Mouse (Mus musculus) embryonic facial prominence, embryonic 11.5 days (tissue): ENCODE data around the gene Med17. TPM values are rescaled to one million over a fixed set of nuclear protein-coding genes. Genes with fewer than 3 reads are reported as not detected.
A peak's percentile ranks its signal among the peaks of the same experiment; 100 is the strongest.

Experiments used
- ATAC-seq: fragments of 200-750 bp; cut with Nextera tagmentation; replicated peaks from 2 replicates; pipeline ENCODE4 v1.8.0; 2017; ENCODE audit warnings: low read depth; ENCODE audit not compliant: insufficient number of reproducible peaks, low FRiP score, low TSS enrichment
- DNase-seq: peaks from one replicate; pipeline ENCODE4 v3.0.0-alpha.2; 2015; ENCODE audit warnings: low spot score
- H3K27ac ChIP-seq: fragments of 300-500 bp; sonication (generic); replicated peaks from 2 replicates; pipeline ENCODE4 v1.5.1; 2014; ENCODE audit warnings: mild to moderate bottlenecking, low read depth, low read length, control low read depth
- H3K27me3 ChIP-seq: fragments of 300-500 bp; sonication (generic); 2 replicates; pipeline ENCODE4 v1.6.1; 2014; ENCODE audit warnings: mild to moderate bottlenecking, low read length, moderate library complexity, mixed read lengths; ENCODE audit not compliant: control insufficient read depth, insufficient read depth
- H3K36me3 ChIP-seq: fragments of 300-500 bp; sonication (generic); replicated peaks from 2 replicates; pipeline ENCODE4 v1.6.1; 2014; ENCODE audit warnings: low read depth, mild to moderate bottlenecking, low read length, moderate library complexity, mixed read lengths; ENCODE audit not compliant: control insufficient read depth, insufficient read depth
- H3K4me1 ChIP-seq: fragments of 300-500 bp; sonication (generic); 2 replicates; pipeline ENCODE4 v1.6.1; 2014; ENCODE audit warnings: low read length, mixed read lengths; ENCODE audit not compliant: control insufficient read depth, insufficient read depth
- H3K4me2 ChIP-seq: fragments of 300-500 bp; sonication (generic); 2 replicates; pipeline ENCODE4 v1.6.1; 2014; ENCODE audit warnings: low read depth, mild to moderate bottlenecking, control low read depth, low read length, moderate library complexity
- H3K4me3 ChIP-seq: fragments of 300-500 bp; sonication (generic); 2 replicates; pipeline ENCODE4 v1.5.1; 2014; ENCODE audit warnings: low read depth, low read length, control low read depth
- H3K9ac ChIP-seq: fragments of 300-500 bp; sonication (generic); replicated peaks from 2 replicates; pipeline ENCODE4 v1.6.1; 2014; ENCODE audit warnings: mild to moderate bottlenecking, control low read depth, low read length
- H3K9me3 ChIP-seq: fragments of 300-500 bp; sonication (generic); replicated peaks from 2 replicates; pipeline ENCODE4 v1.6.1; 2016; ENCODE audit warnings: mild to moderate bottlenecking, low read length, inconsistent platforms, mixed read lengths; ENCODE audit not compliant: control insufficient read depth
- WGBS: fragments of 180-500 bp; shearing (Covaris S2); extraction: QIAGEN DNeasy Blood & Tissue Kit; methylation state at CpG from one replicate; pipeline ENCODE4 v1.1.7; 2014; 5-methylcytosine and 5-hydroxymethylcytosine counted together
- polyA plus RNA-seq: library from polyadenylated mRNA; unstranded; fragments of >200 nt; fragmentation: Nextera tagmentation; extraction: Ambion mirVana; gene quantifications from 2 replicates; pipeline ENCODE4 v1.2.1, GENCODE M21; 2014

The Med17 gene
- polyA plus RNA-seq, 1 experiment from 2014 or later = 38.8 TPM

DNA sequence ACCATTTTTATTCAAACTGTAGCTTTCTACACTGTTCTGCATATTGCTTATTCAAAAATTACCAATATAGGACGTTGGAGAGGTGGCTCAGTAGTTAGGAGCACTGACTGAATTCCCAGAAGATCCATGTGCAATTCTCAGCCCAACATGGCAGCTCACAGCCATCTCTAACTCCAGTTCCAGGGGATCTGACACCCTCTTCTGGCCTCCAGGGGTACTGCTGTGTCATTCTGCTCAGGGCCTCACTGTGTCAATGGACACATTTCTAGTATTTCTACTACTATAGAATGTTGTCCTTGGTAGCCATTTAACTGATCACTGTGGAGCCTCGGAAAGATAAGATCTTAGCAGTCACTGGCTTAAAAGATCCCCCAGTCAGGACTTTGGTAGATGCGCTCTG is 5.7 kb upstream of the Med17 start:
- 72% methylated on average over 3 of the region's 3 CpGs for WGBS
- Histone ChIP-seq H3K9me3 (no peaks in the 10 kb centered on the region), H3K4me3 (no peak overlapping the region), H3K36me3 (no peaks in the 10 kb centered on the region), H3K27ac (no peak overlapping the region), H3K27me3 (no peaks in the 10 kb centered on the region), H3K4me1 (no peaks in the 10 kb centered on the region), H3K4me2 (no peak overlapping the region), H3K9ac (no peak overlapping the region)
- DNase-seq (no peak), ATAC-seq (no peak)

DNA sequence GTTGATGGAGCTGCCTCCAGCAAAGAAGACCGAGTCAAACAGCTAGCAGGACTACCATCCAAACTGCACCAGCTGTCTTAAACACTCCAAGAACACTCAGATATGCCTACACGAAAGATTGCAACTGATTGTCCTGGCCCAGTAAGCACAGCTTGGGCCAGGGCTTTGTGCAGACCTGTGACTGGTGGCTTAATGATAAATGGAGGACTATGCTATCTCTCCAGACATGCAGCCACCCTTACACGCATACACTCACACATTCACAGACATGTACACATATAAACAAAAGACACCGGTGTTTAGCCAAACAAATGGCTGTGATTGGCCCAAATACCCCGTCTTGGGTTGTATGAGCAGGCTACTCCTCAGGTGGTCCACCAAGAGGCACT is 754 bp upstream of the Med17 start:
- Histone ChIP-seq H3K4me1 (no peaks in the 10 kb centered on the region), H3K4me3 (peak overlapping the region; percentile 85), H3K36me3 (no peaks in the 10 kb centered on the region; the same call in 1 of the 2 replicates), H3K9me3 (no peaks in the 10 kb centered on the region), H3K9ac (peak overlapping the region; percentile 94), H3K27me3 (no peaks in the 10 kb centered on the region), H3K4me2 (peak overlapping the region; percentile 65), H3K27ac (no peak overlapping the region)
- 47% methylated on average over 5 of the region's 5 CpGs for WGBS
- ATAC-seq (no peak), DNase-seq (no peak)

DNA sequence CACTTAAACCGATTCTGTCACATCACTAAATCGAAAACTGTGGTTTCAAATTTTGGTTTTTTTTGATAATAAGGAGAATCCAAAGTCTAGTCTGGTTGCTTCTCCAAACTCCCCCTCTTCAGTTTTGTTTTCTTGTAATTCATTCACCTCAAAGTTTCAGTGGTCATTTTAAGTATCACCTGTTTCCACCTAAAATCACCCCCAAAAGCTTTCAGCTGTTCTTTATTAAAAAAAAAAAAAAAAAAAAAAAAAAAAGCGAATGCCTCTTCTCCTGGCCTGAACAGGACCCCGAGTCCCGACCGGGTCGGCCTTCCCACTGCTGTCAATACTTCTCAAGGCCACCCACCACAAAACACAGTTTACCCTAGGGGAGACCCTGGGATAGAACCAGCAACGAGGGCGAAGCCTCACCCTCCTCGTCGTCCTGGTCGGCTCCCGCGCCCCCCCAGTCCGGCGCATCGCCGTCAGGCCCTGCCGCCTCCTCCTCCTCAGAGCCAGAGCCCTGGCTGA is 537 bp downstream of the Med17 start:
- 10% methylated on average over 18 of the region's 19 CpGs for WGBS
- ATAC-seq (peak; percentile 37), DNase-seq (peak; percentile 1)
- no peaks in the 10 kb centered on the region for H3K27me3 ChIP-seq
- no peaks in the 10 kb centered on the region for H3K9me3 ChIP-seq
- peaks cover 2% of the 10 kb centered on the region; the same call in 1 of the 2 replicates for H3K36me3 ChIP-seq
- H3K4me1 ChIP-seq = no peaks in the 10 kb centered on the region
- H3K9ac ChIP-seq = peak overlapping the region; percentile 94
- H3K4me2 ChIP-seq = peak overlapping the region; percentile 55
- H3K27ac ChIP-seq = peak overlapping the region; percentile 63; the same call in 1 of the 2 replicates
- H3K4me3 ChIP-seq = peak overlapping the region; percentile 85

DNA sequence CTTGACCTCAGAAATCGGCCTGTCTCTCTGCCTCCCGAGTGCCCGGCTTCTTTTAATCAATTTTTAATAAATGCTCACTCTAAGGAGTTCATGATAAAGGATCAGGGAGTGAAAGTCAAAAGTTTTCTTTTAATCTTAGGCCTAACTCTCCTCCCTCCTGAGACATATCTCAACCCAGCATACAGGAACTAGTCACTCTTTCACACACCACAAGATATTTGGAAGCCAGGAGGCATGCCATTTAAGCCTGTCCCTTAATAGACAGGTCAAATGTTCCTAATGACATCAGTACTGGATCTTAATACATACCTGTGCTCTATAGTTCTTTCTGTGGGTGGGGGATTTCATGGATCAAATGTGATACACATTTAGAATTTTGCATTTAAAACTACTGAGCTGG is 1.4 kb downstream of the Med17 start:
- H3K9me3 ChIP-seq = no peaks in the 10 kb centered on the region
- no peaks in the 10 kb centered on the region for H3K4me1 ChIP-seq
- H3K36me3 ChIP-seq = peaks cover 2% of the 10 kb centered on the region
- no peak overlapping the region for H3K4me2 ChIP-seq
- no peak overlapping the region for H3K9ac ChIP-seq
- DNase-seq (no peak), ATAC-seq (no peak)
- H3K4me3 ChIP-seq = no peak overlapping the region
- H3K27ac ChIP-seq = no peak overlapping the region
- H3K27me3 ChIP-seq = no peaks in the 10 kb centered on the region
- 98% methylated on average over 3 of the region's 3 CpGs for WGBS

DNA sequence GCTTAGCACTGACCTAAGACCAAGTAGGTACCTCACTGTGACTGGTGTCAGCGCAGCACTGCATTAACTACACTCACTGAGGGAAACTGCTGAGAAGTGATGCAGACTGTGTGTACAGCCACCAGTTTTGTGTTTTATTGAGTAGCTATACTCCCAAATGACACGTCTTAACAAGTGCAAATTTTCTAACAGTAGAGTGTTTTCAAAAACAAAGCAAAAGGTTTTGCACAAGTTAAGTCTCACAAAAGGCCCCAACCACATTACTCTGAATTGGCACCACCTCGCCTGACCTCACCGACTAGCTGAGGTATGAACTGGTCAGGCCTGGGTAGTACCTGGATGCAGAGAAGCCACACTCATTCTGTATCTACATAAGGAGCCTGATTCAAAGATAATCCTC is 2.9 kb downstream of the Med17 start:
- Histone ChIP-seq H3K36me3 (peaks cover 6% of the 10 kb centered on the region), H3K4me1 (no peaks in the 10 kb centered on the region)
- 90% methylated on average over 4 of the region's 4 CpGs for WGBS

DNA sequence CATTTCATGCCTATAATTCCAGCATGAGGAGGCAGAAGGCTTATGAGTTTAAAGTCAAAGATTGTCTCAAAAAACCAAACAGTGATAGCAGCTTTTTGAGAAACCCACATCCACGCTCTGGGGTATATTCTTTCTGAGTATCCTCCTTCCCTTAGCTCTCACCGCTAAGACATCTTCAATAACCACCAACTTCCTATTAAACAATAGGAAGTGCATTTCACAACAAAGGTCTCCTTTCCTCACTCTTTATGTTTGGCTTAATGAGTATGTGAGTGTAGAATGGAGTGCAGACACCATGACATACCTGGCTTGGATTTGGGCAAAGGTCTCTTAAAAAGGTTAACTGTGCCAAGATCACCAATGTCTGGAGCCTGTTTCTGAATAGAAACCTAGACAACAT is 5.8 kb downstream of the Med17 start:
- Histone ChIP-seq H3K4me2 (no peak overlapping the region), H3K36me3 (peaks cover 10% of the 10 kb centered on the region)
- no peak for DNase-seq

More for the DNA sequence above, 2.9 kb downstream of the Med17 start:
- Histone ChIP-seq H3K9me3 (no peaks in the 10 kb centered on the region), H3K27ac (no peak overlapping the region), H3K9ac (no peak overlapping the region), H3K4me2 (no peak overlapping the region), H3K4me3 (no peak overlapping the region), H3K27me3 (no peaks in the 10 kb centered on the region)
- ATAC-seq (no peak), DNase-seq (no peak)

DNA sequence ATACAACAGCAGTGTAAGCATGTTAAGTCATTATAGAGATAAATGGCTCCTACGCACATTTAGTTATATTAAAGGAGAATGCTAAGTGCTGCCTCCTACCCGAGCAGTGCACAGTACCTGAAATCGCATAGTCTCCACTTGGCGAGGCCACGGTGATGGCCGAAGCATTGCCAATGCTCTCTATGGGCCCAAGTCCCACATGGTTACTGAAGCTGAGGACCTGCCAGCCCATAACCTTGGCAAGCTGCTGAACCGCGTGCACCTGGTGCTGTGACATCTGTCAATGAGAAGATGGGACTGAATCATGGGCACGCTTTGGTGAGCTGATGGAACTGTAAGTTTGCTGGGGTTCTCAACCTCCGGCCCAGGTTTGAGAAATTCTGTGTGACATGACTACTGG is 16.2 kb downstream of the Med17 start:
- H3K27ac ChIP-seq = no peak overlapping the region
- H3K9ac ChIP-seq = no peak overlapping the region
- 95% methylated on average over 10 of the region's 10 CpGs for WGBS
- H3K9me3 ChIP-seq = no peaks in the 10 kb centered on the region
- ATAC-seq = no peak
- no peaks in the 10 kb centered on the region for H3K27me3 ChIP-seq
- no peak for DNase-seq
- H3K4me2 ChIP-seq = no peak overlapping the region
- no peaks in the 10 kb centered on the region for H3K4me1 ChIP-seq
- H3K4me3 ChIP-seq = no peak overlapping the region
- peaks cover 13% of the 10 kb centered on the region for H3K36me3 ChIP-seq

More for the DNA sequence above, 5.8 kb downstream of the Med17 start:
- Histone ChIP-seq H3K9ac (no peak overlapping the region), H3K4me1 (no peaks in the 10 kb centered on the region), H3K27me3 (no peaks in the 10 kb centered on the region), H3K27ac (no peak overlapping the region), H3K4me3 (no peak overlapping the region), H3K9me3 (no peaks in the 10 kb centered on the region)
- no peak for ATAC-seq
- WGBS = 95% methylated on average over 2 of the region's 2 CpGs

DNA sequence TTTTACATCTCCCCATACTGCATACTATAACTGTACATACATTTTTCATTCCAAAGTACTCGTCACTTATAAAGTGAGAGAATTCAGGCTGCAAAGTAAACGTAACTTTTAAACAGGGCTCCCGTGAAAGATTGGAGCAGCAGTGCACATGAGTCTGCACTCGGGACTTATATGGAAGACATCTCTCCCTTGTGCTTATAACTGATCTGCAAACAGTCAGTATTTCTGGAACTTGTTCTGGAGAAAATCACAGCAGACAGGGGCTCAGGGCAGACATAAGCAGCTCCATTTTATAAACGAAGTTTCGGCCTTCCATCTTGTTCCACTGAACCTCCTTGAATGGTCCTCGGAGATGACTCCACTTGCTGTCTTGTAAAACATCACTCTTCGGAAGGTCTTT is 17.8 kb downstream of the Med17 start:
- no peak for ATAC-seq
- Histone ChIP-seq H3K9ac (no peak overlapping the region), H3K27me3 (no peaks in the 10 kb centered on the region), H3K9me3 (no peaks in the 10 kb centered on the region), H3K4me2 (no peak overlapping the region), H3K27ac (no peak overlapping the region), H3K4me1 (no peaks in the 10 kb centered on the region), H3K4me3 (no peak overlapping the region), H3K36me3 (peaks cover 13% of the 10 kb centered on the region)
- no peak for DNase-seq
- 92% methylated on average over 8 of the region's 8 CpGs for WGBS
